Mouse (Mus musculus) heart, postnatal 0 days (tissue): ENCODE results near the gene Hvcn1. TPM values are rescaled to one million over a fixed set of nuclear protein-coding genes. Genes with fewer than 3 reads are reported as not detected.

Experiments
- ATAC-seq: fragments of 200-750 bp; cut with Nextera tagmentation; 2 replicates; pipeline ENCODE4 v1.8.0; 2017; ENCODE audit warnings: low read depth, moderate number of reproducible peaks, moderate library complexity; ENCODE audit not compliant: insufficient read depth
- DNase-seq: peaks from one replicate; pipeline ENCODE4 v3.0.0-alpha.2; 2016; ENCODE audit warnings: low spot score
- H3K27ac ChIP-seq: fragments of 300-500 bp; sonication (generic); 2 replicates; pipeline ENCODE4 v1.5.1; 2014; ENCODE audit warnings: low read depth, mild to moderate bottlenecking
- H3K27me3 ChIP-seq: fragments of 300-500 bp; sonication (generic); 2 replicates; pipeline ENCODE4 v1.6.1; 2014; ENCODE audit warnings: low read length, mixed read lengths; ENCODE audit not compliant: control insufficient read depth, insufficient read depth
- H3K36me3 ChIP-seq: fragments of 300-500 bp; sonication (generic); replicated peaks from 2 replicates; pipeline ENCODE4 v1.6.1; 2014; ENCODE audit warnings: low read length, mixed read lengths; ENCODE audit not compliant: control insufficient read depth, insufficient read depth
- H3K4me1 ChIP-seq: fragments of 300-500 bp; sonication (generic); 2 replicates; pipeline ENCODE4 v1.6.1; 2014; ENCODE audit warnings: antibody characterized with exemption; ENCODE audit not compliant: control insufficient read depth, insufficient read depth
- H3K4me2 ChIP-seq: fragments of 300-500 bp; sonication (generic); 2 replicates; pipeline ENCODE4 v1.6.1; 2014; ENCODE audit warnings: low read depth, mild to moderate bottlenecking, low read length, moderate library complexity
- H3K4me3 ChIP-seq: fragments of 300-500 bp; sonication (generic); 2 replicates; pipeline ENCODE4 v1.5.1; 2014; ENCODE audit warnings: low read depth, low read length
- H3K9ac ChIP-seq: fragments of 300-500 bp; sonication (generic); replicated peaks from 2 replicates; pipeline ENCODE4 v1.6.1; 2014; ENCODE audit warnings: low read depth, low read length, mixed read lengths
- H3K9me3 ChIP-seq: fragments of 300-500 bp; sonication (generic); replicated peaks from 2 replicates; pipeline ENCODE4 v1.6.1; 2016; ENCODE audit warnings: low read length; ENCODE audit not compliant: control insufficient read depth
- CTCF ChIP-seq: IDR thresholded peaks from 2 replicates; pipeline ENCODE4 v1.5.1; 2016; ENCODE audit warnings: antibody characterized with exemption, control low read depth, low read depth
- EP300 ChIP-seq: IDR thresholded peaks from 2 replicates; pipeline ENCODE4 v1.6.1; 2016; ENCODE audit warnings: antibody characterized with exemption, low read depth
- WGBS: fragments of 180-500 bp; shearing (Covaris S2); extraction: QIAGEN DNeasy Blood & Tissue Kit; methylation state at CpG from one replicate; pipeline ENCODE4 v1.1.7; 2014; 5-methylcytosine and 5-hydroxymethylcytosine counted together
- polyA plus RNA-seq: library from polyadenylated mRNA; unstranded; fragments of >200 nt; fragmentation: Nextera tagmentation; extraction: Ambion mirVana; gene quantifications from 2 replicates; pipeline ENCODE4 v1.2.1, GENCODE M21; 2015
- total RNA-seq: library from RNA; depleted of rRNA; stranded (reverse); fragments of >200 nt; gene quantifications from 2 replicates; pipeline ENCODE4 v1.2.3, GENCODE M21; 2014; ENCODE audit warnings: low replicate concordance

Gene Hvcn1
- total and polyA plus RNA-seq, 2 experiments from 2014 or later: 0.23 to 1.2 TPM

DNA sequence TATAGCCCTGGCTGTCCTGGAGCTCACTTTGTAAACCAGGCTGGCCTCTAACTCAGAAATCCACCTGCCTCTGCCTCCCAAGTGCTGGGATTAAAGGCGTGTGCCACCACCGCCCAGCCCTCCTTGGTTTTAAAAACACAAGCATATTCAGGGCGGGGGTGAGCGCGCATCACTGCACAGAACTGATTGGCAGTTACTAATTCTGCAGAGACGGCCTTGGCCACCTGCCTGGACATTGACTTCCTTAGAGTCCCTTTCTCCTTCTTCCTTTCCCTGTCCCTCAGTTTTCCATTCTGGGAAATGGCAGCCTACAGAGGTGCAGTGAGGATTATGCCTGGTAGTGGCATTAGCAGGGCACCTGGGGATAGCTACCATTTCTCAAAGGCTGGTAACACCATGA, 11.0 kb downstream of the Hvcn1 start:
- no peaks in the 10 kb centered on the region for H3K36me3 ChIP-seq
- ATAC-seq (no peak), DNase-seq (no peak)
- TF ChIP-seq CTCF: no peak
- no peak for TF ChIP-seq EP300
- no peaks in the 10 kb centered on the region for H3K9me3 ChIP-seq
- no peaks in the 10 kb centered on the region for H3K27me3 ChIP-seq
- 82% methylated on average over 6 of the region's 6 CpGs for WGBS
- no peak overlapping the region for H3K9ac ChIP-seq
- H3K27ac ChIP-seq: no peak overlapping the region
- no peak overlapping the region for H3K4me2 ChIP-seq
- H3K4me1 ChIP-seq: no peaks in the 10 kb centered on the region
- no peak overlapping the region for H3K4me3 ChIP-seq

DNA sequence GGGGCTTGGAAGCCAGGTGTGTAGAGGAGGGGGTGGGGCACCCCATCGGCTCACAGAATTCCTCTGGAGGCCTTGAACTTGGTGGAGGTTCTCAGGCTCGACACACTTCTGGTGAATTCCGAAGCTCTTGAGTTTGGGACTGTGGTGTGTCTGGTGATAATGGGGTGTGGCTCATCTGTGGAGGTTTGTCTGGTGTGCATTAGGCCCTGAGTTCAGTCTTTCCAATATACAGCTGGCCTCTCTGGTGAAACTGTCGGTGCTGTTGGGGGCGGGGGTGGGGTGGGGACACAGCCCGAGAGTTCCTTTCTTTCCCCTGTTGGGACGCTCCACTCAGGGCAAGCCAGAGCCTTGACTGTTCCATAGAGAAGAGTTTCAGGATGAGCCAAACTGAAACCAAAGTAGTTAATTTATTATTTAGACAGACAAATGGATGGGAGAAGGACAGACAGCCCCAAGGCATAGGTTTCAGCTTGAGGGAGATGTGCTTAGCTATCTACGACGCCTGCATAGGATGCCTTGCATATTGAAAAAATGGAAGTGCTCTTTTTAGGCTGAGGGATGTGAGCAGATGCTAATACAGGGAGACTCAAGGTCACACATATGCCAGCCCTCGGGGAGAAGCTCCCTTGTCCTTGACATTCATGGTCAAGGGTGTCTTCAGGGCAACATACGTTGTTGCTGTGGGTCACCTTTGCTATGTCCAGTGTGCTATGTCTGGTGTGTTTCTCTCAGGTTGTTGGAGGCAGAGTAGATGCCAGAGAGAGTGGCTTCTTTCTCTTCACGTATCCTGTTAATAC, 11.7 kb downstream of the Hvcn1 start:
- no peaks in the 10 kb centered on the region for H3K27me3 ChIP-seq
- no peak for TF ChIP-seq CTCF
- TF ChIP-seq EP300: no peak
- H3K9ac ChIP-seq: no peak overlapping the region
- H3K27ac ChIP-seq: no peak overlapping the region
- DNase-seq (no peak), ATAC-seq (no peak)
- no peaks in the 10 kb centered on the region for H3K4me1 ChIP-seq
- no peak overlapping the region for H3K4me2 ChIP-seq
- WGBS: 74% methylated on average over 12 of the region's 12 CpGs
- no peaks in the 10 kb centered on the region for H3K9me3 ChIP-seq
- H3K36me3 ChIP-seq: no peaks in the 10 kb centered on the region
- H3K4me3 ChIP-seq: no peak overlapping the region

GRCm38 (mm10) chr5:122218928-122219327, 12.3 kb downstream of the Hvcn1 start:
- WGBS: 75% methylated on average over 7 of the region's 7 CpGs
- H3K4me1 ChIP-seq: no peaks in the 10 kb centered on the region
- H3K36me3 ChIP-seq: no peaks in the 10 kb centered on the region
- no peak overlapping the region for H3K4me3 ChIP-seq
- H3K27me3 ChIP-seq: no peaks in the 10 kb centered on the region
- no peak overlapping the region for H3K9ac ChIP-seq
- no peak for TF ChIP-seq CTCF
- TF ChIP-seq EP300: no peak
- ATAC-seq: no peak
- H3K4me2 ChIP-seq: no peak overlapping the region
- DNase-seq: no peak
- no peak overlapping the region for H3K27ac ChIP-seq
- H3K9me3 ChIP-seq: no peaks in the 10 kb centered on the region

- WGBS: 55% methylated on average over 18 of the region's 18 CpGs
- Histone ChIP-seq H3K4me2 (no peak overlapping the region), H3K9ac (no peak overlapping the region), H3K9me3 (no peaks in the 10 kb centered on the region), H3K4me1 (no peaks in the 10 kb centered on the region), H3K4me3 (no peak overlapping the region), H3K36me3 (no peaks in the 10 kb centered on the region), H3K27ac (peak overlapping the region; percentile 17; the same call in 1 of the 2 replicates), H3K27me3 (no peaks in the 10 kb centered on the region)
- TF ChIP-seq CTCF (no peak), EP300 (no peak)
- DNase-seq (no peak), ATAC-seq (peak; percentile 49)
Measured at GRCm38 (mm10) chr5:122219655-122220629, 13.3 kb downstream of the Hvcn1 start.

DNA sequence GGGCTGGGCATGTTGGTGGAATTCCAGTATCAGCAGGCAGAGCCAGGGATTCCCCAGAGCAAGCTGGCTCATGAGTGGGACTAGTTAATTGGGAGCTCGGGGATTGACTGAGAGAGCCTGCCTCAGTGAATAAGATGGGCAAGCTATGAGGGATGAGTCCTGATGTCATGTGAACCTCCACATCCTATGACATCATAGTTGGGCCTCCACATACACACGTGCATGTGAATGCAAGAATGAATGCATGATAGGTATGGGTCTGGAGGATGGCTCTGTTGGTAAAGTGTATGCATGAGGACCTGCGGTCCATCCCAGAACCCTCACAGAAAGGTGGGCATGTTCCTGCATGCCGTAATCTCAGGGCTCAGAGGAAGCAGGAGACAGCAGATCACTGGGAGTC, 14.5 kb downstream of the Hvcn1 start:
- no peak overlapping the region for H3K4me3 ChIP-seq
- TF ChIP-seq EP300 (no peak), CTCF (no peak)
- H3K9ac ChIP-seq: no peak overlapping the region
- WGBS: 79% methylated on average over 4 of the region's 4 CpGs
- no peaks in the 10 kb centered on the region for H3K9me3 ChIP-seq
- no peaks in the 10 kb centered on the region for H3K36me3 ChIP-seq
- ATAC-seq: no peak
- H3K4me2 ChIP-seq: no peak overlapping the region
- no peaks in the 10 kb centered on the region for H3K27me3 ChIP-seq
- DNase-seq: no peak
- H3K27ac ChIP-seq: no peak overlapping the region
- H3K4me1 ChIP-seq: no peaks in the 10 kb centered on the region
